Mouse (Mus musculus) hindbrain, embryonic 15.5 days (tissue): ENCODE measurements at regions not wholly inside any gene's neighbourhood (a gene's known extent, or its start where the extent isn't known, plus 50 kb on each side); places are given as distances from the start of the nearest gene placed in this dataset.

ENCODE experiments used
- ATAC-seq: fragments of 200-750 bp; cut with Nextera tagmentation; 2 replicates; pipeline ENCODE4 v1.8.0; 2017; ENCODE audit warnings: low read depth, moderate number of reproducible peaks, moderate TSS enrichment; ENCODE audit not compliant: low FRiP score
- H3K27ac ChIP-seq: fragments of 300-500 bp; sonication (generic); replicated peaks from 2 replicates; pipeline ENCODE4 v1.5.1; 2015; ENCODE audit warnings: mild to moderate bottlenecking, inconsistent platforms
- H3K27me3 ChIP-seq: fragments of 300-500 bp; sonication (generic); 2 replicates; pipeline ENCODE4 v1.6.1; 2015; ENCODE audit warnings: control low read depth, inconsistent platforms
- H3K36me3 ChIP-seq: fragments of 300-500 bp; sonication (generic); 2 replicates; pipeline ENCODE4 v1.6.1; 2015; ENCODE audit warnings: control low read depth, inconsistent platforms
- H3K4me1 ChIP-seq: fragments of 300-500 bp; sonication (generic); replicated peaks from 2 replicates; pipeline ENCODE4 v1.6.1; 2015; ENCODE audit warnings: control low read depth, inconsistent platforms
- H3K4me2 ChIP-seq: fragments of 300-500 bp; sonication (generic); 2 replicates; pipeline ENCODE4 v1.6.1; 2015; ENCODE audit warnings: moderate library complexity, mild to moderate bottlenecking, inconsistent platforms
- H3K4me3 ChIP-seq: fragments of 300-500 bp; sonication (generic); 2 replicates; pipeline ENCODE4 v1.5.1; 2015; ENCODE audit warnings: mild to moderate bottlenecking, inconsistent platforms
- H3K9ac ChIP-seq: fragments of 300-500 bp; sonication (generic); 2 replicates; pipeline ENCODE4 v1.6.1; 2015; ENCODE audit warnings: inconsistent platforms
- H3K9me3 ChIP-seq: fragments of 300-500 bp; sonication (generic); 2 replicates; pipeline ENCODE4 v1.6.1; 2016; ENCODE audit warnings: control low read depth, inconsistent platforms
- WGBS: fragments of 180-500 bp; shearing (Covaris S2); methylation state at CpG from one replicate; pipeline ENCODE4 v1.1.7; 2015; 5-methylcytosine and 5-hydroxymethylcytosine counted together

DNA sequence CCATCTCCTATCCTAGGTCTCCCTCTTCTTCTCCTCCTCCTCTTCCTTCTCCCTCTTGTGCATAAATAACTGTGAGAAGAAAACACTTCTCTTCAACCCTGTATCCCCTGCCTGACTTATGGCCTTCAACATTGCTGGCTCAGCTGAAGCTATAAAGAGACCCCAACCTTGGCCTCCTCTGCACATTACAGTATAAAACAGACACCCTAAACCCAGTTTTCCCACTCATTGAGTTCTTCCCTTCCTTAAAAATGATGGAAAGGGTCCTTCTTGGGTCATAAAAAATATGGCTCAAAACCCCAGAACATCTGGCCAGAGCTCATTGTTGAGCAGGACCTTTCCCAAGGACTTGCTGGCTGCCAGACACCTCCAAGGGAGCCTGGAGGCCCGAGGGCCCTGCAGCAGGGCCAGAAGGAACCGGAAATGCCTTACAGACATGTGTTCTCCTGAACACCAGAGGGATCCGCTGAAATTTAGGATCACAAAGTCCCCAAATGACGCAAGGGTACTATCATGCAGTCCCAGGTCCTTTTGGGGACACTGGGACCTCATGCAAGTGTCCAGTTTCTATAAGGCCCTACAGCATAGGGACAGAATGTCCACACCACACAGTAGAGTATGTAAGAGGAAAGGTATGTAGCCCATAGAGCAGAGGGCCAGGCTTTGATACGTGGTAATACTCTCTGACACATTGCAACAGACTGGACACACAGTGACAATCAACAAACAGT, 109.9 kb upstream of the Gm14444 start:
- Histone ChIP-seq H3K4me1 (no peaks in the 10 kb centered on the region), H3K27me3 (no peaks in the 10 kb centered on the region), H3K9ac (no peak overlapping the region), H3K36me3 (no peaks in the 10 kb centered on the region), H3K9me3 (no peaks in the 10 kb centered on the region), H3K27ac (no peak overlapping the region), H3K4me2 (no peak overlapping the region), H3K4me3 (no peak overlapping the region)
- 81% methylated on average over 5 of the region's 5 CpGs for WGBS
- 0 out of 2 replicates have a peak, but pooled peaks have one; percentile 25 for ATAC-seq

DNA sequence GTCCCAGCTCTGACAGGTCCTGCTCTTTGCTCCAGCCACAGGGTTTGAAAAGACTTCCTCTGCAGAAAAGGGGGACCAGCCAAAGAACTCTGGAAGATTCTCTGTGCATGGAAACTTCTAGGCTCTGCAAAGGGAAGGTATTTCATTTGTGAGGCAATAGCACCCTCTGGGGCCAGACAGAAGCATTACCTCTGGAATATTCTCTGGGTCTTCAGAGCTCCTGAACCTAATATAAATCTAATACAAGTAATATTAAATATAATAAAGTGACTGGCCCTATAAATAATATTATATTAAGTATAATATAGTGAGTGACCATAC, 109.4 kb upstream of the Gm14444 start:
- Histone ChIP-seq H3K27me3 (no peaks in the 10 kb centered on the region), H3K4me2 (no peak overlapping the region), H3K27ac (no peak overlapping the region), H3K4me1 (no peaks in the 10 kb centered on the region), H3K36me3 (no peaks in the 10 kb centered on the region), H3K9ac (no peak overlapping the region), H3K9me3 (no peaks in the 10 kb centered on the region), H3K4me3 (no peak overlapping the region)
- ATAC-seq: peak; percentile 32; the same call in 1 of the 2 replicates

DNA sequence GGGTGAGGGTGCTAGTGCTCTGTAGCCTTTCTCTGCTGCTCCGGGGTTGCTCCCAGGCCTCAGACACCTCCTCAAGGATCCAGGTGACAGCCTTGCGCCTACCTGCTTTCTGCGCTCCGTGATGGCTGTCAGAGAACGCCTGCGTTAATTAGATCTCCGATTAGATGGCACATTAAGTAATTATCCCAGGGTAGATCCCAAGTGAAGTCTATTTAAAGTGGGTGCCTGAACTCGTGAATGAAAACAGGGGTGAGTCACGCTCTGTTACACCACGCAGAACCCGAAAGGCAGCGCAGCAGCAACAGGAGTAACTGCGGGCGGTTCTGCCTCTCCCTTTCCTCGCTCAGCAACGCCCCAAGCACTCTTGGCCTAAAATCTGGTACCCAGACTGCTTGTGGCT, 108.2 kb upstream of the Gm14444 start:
- H3K36me3 ChIP-seq: no peaks in the 10 kb centered on the region
- no peak overlapping the region for H3K4me3 ChIP-seq
- H3K4me1 ChIP-seq: no peaks in the 10 kb centered on the region
- H3K9me3 ChIP-seq: no peaks in the 10 kb centered on the region
- no peaks in the 10 kb centered on the region for H3K27me3 ChIP-seq
- H3K4me2 ChIP-seq: no peak overlapping the region
- WGBS: 83% methylated on average over 16 of the region's 16 CpGs
- ATAC-seq: no peak
- H3K9ac ChIP-seq: no peak overlapping the region
- H3K27ac ChIP-seq: no peak overlapping the region

DNA sequence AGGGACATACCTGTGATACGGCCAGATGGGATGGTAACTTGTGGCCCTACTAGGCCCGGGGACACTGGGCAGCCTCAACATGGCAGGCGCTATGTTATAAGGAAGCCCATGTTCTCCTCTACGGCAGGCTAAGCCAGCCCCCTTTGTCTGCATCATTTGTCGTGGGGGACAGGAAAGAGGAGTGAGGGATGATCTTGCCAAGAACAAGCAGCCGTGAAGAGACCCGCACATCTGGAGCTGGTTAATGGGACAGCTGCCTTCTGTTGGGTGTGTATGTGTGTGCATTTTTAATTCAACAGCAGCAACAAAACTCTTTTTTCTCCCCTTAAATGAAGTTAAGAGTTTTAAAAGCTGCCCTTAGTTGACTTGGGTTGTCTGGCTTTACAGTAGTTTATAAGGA, 106.4 kb upstream of the Gm14444 start:
- H3K27me3 ChIP-seq: no peaks in the 10 kb centered on the region
- no peaks in the 10 kb centered on the region for H3K4me1 ChIP-seq
- H3K36me3 ChIP-seq: no peaks in the 10 kb centered on the region
- H3K9me3 ChIP-seq: no peaks in the 10 kb centered on the region
- WGBS: 73% methylated on average over 7 of the region's 7 CpGs
- no peak for ATAC-seq
- no peak overlapping the region for H3K4me2 ChIP-seq
- no peak overlapping the region for H3K4me3 ChIP-seq
- H3K9ac ChIP-seq: no peak overlapping the region
- no peak overlapping the region for H3K27ac ChIP-seq

DNA sequence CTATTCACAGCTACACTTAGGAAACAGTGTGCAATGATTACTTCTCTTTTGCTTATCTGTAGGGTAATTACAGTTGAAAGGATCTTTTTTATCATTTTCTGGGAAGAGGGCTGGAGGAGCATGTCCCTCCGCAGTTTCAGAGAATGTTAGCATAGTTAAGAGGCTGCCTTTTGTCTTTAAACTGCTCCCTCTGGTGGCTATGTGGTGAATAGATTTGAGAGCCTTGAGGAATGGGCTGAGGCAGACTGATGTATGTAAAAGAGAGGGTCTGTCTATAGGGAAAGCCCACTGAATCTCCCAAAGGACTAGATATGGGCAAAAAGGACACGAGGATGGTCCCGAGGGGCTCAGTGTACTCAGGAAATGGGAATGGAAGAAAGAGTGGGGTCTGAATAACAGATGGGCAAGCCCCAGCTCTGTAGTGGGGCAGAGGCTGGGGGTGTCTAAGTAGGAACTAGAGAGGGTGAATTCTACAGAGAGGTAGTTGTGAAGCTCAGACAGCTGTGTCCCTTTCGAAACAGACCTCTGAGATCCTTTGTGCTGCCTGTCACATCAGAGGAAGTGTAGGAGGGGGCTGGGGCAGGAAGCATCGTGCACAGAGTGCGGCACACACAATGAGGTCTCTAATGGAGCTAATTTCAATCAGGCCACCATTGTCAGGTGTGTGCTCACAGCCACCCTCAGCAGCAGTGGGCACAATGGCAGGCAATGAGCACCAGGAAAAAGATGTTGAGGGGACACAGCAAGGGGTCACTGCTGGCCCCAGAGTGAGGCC, 104.0 kb upstream of the Gm14444 start:
- Histone ChIP-seq H3K36me3 (no peaks in the 10 kb centered on the region), H3K4me3 (no peak overlapping the region), H3K27me3 (no peaks in the 10 kb centered on the region), H3K4me2 (no peak overlapping the region), H3K4me1 (no peaks in the 10 kb centered on the region), H3K27ac (no peak overlapping the region), H3K9ac (no peak overlapping the region), H3K9me3 (no peaks in the 10 kb centered on the region)
- peak; percentile 73 for ATAC-seq
- WGBS: 35% methylated on average over 6 of the region's 6 CpGs

DNA sequence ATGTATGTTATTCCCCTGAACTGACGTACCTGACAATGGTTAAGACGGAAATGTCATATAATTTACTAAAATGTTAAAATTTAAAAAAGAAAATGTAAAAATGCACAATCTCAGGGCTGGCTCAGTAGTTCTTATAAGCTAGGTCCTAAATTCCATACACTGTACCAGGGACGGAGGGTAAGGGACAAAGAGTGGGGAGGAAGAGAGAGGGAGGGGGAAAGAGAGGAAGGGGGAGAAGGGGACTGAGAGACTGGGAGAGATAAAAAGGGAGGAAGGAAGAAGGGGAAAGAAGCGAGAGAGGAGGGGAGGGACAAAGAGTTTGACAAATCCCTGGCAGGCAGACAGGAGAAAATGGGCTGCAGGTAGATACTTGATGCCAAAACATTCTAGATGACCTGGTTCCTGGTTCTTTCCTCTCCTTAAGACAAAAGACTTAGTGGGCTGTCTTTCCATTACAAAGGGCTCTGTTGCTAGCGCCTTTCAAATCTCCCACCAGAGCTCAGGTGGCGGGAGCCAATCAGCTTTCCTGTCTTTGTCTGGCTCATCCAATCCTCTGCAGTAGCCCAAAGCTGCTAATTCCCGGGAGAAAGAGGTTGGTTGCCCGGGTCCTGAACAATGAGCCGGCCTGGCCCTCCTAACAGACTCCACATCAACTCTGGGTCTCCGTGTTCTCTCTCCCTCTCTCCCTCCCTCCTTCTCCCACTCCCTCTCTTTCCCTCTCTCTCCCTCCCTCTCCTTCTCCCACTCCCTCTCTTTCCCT, 92.7 kb upstream of the Gm14444 start:
- Histone ChIP-seq H3K9ac (no peak overlapping the region), H3K4me1 (peaks cover 18% of the 10 kb centered on the region), H3K36me3 (no peaks in the 10 kb centered on the region), H3K9me3 (no peaks in the 10 kb centered on the region), H3K4me2 (peak overlapping the region; percentile 57), H3K27ac (peak overlapping the region; percentile 87), H3K4me3 (peak overlapping the region; percentile 29), H3K27me3 (no peaks in the 10 kb centered on the region)
- ATAC-seq: peak; percentile 90
- WGBS: 7% methylated on average over 10 of the region's 10 CpGs

DNA sequence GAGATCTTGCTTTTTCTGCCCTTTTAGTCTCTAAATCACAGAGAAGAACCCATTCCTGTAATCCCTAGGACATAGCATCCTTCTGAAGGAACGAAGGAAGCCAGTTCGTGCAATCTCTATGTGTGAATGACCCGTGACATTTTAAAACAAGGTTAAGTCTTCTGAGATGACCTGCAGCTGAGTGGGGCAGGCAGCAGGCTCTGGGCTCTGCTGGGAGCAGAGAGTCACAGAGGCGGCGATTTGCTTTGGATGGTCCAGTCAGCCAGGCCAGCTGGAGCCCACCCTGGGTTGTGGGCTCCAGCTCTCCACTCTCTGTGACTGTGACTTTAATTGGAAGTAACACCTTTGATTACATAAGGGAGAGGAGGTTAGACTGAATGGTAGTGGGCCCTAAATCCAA, 92.1 kb upstream of the Gm14444 start:
- Histone ChIP-seq H3K27me3 (no peaks in the 10 kb centered on the region), H3K9me3 (no peaks in the 10 kb centered on the region), H3K27ac (peak overlapping the region; percentile 87), H3K4me2 (peak overlapping the region; percentile 57), H3K9ac (no peak overlapping the region), H3K36me3 (no peaks in the 10 kb centered on the region), H3K4me3 (no peak overlapping the region), H3K4me1 (peaks cover 18% of the 10 kb centered on the region)
- peak; percentile 52 for ATAC-seq
- 8% methylated on average over 5 of the region's 5 CpGs for WGBS

DNA sequence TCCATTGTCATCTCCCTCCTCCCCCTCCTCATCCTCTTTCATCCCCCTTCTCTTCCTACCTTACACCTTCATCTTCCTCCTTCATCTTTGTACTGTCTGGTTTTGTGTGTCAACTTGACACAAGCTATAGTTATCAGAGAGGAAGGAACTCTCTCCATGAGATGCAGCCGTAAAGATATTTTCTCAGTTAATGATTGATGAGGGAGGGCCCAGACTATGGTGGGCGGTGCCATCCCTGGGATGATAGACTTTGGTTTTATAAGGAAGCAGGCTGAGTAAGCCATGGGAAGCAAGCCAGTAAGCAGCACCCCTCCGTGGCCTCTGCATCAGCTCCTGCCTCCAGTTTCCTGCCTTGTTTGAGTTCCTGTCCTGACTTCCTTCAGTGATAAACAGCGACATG, 87.8 kb upstream of the Gm14444 start:
- Histone ChIP-seq H3K9me3 (no peaks in the 10 kb centered on the region), H3K4me2 (no peak overlapping the region), H3K27ac (no peak overlapping the region), H3K9ac (no peak overlapping the region), H3K36me3 (no peaks in the 10 kb centered on the region), H3K4me1 (peaks cover 15% of the 10 kb centered on the region), H3K4me3 (no peak overlapping the region), H3K27me3 (no peaks in the 10 kb centered on the region)
- ATAC-seq: no peak
- 78% methylated on average over 4 of the region's 4 CpGs for WGBS

DNA sequence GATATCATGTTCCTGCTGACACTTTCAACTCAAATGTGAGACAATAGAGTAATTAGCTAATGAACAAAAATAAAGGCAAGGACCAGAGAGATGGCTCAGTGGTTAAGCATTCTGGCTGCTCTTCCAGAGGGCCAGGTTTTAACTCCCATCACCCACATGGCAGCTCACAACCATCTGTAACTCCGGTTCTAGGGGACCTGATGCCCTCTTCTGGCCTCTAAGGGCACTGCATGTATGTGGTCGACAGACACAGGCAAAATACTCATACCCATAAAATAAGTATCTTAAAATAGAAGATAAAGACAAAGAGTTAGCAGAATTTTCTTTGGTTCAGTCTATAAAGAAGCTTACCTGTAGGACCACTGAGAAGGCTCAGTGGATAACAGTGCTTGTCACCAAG, 80.3 kb upstream of the Gm14444 start:
- H3K27me3 ChIP-seq: no peaks in the 10 kb centered on the region
- no peak overlapping the region for H3K9ac ChIP-seq
- no peak overlapping the region for H3K4me2 ChIP-seq
- no peak overlapping the region for H3K27ac ChIP-seq
- H3K4me1 ChIP-seq: no peaks in the 10 kb centered on the region
- H3K9me3 ChIP-seq: no peaks in the 10 kb centered on the region
- H3K4me3 ChIP-seq: no peak overlapping the region
- 79% methylated on average over 2 of the region's 2 CpGs for WGBS
- H3K36me3 ChIP-seq: no peaks in the 10 kb centered on the region
- no peak for ATAC-seq

DNA sequence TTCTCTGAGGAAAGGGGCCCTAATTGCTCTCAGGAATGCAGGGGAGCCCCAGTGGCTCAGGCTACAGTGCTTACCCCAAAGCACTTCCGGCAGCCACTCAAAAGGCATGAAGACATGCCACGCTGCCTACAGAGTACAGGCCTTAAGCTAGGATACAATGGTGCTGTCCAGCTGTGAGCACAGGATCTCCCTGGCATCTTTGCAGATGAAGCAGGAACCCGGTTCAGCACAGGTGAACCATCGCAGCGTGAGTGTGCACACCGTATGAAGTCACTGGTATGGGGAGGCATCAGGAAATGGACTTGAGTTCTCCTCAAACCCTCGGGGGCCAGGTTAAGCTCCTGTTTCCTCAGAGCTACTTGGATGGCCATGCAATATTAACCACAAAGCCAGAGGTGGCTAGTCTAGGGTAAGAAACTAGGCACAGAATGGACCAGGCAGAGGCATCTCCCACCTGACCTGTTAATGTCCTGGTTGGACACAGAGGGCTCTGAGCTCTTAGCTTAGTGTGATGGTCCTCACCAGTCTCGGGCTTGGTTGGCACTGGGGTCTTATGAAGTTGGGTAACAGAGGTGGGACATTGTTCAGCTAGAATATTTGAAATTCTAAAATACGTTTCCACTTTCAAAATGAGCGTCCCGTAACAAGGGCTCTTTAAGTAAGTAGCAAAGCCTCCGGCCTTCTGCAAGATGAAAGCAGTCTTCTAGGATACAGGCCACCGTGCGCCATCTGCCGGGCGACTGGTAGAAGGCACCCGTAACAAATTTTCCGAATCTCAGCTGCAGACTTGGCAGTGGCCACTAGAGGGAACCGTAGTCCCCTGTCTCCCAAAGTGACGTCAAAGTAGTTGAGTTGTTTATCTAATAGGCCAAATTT, 77.7 kb upstream of the Gm14444 start:
- H3K9ac ChIP-seq: no peak overlapping the region
- no peak overlapping the region for H3K4me3 ChIP-seq
- no peaks in the 10 kb centered on the region for H3K27me3 ChIP-seq
- peak overlapping the region; percentile 17; the same call in 1 of the 2 replicates for H3K4me2 ChIP-seq
- WGBS: 35% methylated on average over 20 of the region's 20 CpGs
- no peaks in the 10 kb centered on the region for H3K9me3 ChIP-seq
- H3K27ac ChIP-seq: no peak overlapping the region
- H3K36me3 ChIP-seq: no peaks in the 10 kb centered on the region
- H3K4me1 ChIP-seq: no peaks in the 10 kb centered on the region
- ATAC-seq: peak; percentile 77

DNA sequence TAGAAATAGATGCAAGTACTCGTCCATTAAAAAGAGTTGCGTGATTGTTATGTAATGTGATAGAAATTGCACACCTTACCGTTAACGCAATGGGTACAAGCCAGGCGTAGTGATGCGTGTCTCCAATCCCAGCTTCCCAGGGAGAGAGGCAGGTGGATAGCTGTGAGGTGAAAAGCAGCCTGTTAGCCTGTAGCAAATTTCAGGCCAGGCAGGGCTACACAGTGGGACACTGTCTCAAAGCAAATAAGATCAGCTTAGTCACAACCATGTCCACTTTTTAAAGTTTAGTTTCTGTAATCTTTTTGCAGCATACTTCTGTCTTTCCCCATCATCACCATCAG, 77.1 kb upstream of the Gm14444 start:
- no peak overlapping the region for H3K9ac ChIP-seq
- H3K4me3 ChIP-seq: no peak overlapping the region
- no peak overlapping the region for H3K27ac ChIP-seq
- no peaks in the 10 kb centered on the region for H3K36me3 ChIP-seq
- H3K4me2 ChIP-seq: peak overlapping the region; percentile 17; the same call in 1 of the 2 replicates
- ATAC-seq: peak; percentile 71
- H3K27me3 ChIP-seq: no peaks in the 10 kb centered on the region
- H3K4me1 ChIP-seq: no peaks in the 10 kb centered on the region
- WGBS: 20% methylated on average over 6 of the region's 6 CpGs
- H3K9me3 ChIP-seq: no peaks in the 10 kb centered on the region
